Mouse (Mus musculus): ENCODE data around the gene Cd40. TPM values are rescaled to one million over a fixed set of nuclear protein-coding genes. Genes with fewer than 3 reads are reported as not detected.

Cd40 gene
- polyA plus RNA-seq, 1 experiment = 2.0 TPM

- Histone ChIP-seq H3K27ac (ENCODE audit: insufficient read depth, low read length) (no peak overlapping the region), H3K4me1 (ENCODE audit: control insufficient read depth, insufficient read depth, low read length) (no peaks in the 10 kb centered on the region), H3K4me3 (ENCODE audit: insufficient read depth, low read length) (no peak overlapping the region)
- TF ChIP-seq CTCF (IDR thresholded peaks at IDR 0.05; ENCODE audit: borderline replicate concordance, insufficient read depth, low read length) = no peak
- TF ChIP-seq POLR2A (IDR thresholded peaks at IDR 0.05; ENCODE audit: low read depth, low read length) = no peak
These were observed 18.9 kb downstream of the Cd40 start for GRCm38 (mm10) chr2:165074081-165074884.

GRCm38 (mm10) chr2:165074937-165075336 is 19.5 kb downstream of the Cd40 start:
- no peaks in the 10 kb centered on the region for H3K4me1 ChIP-seq (ENCODE audit: control insufficient read depth, insufficient read depth, low read length)
- no peak overlapping the region for H3K4me3 ChIP-seq (ENCODE audit: insufficient read depth, low read length)
- no peak overlapping the region for H3K27ac ChIP-seq (ENCODE audit: insufficient read depth, low read length)
- TF ChIP-seq POLR2A (IDR thresholded peaks at IDR 0.05; ENCODE audit: low read depth, low read length) (no peak), CTCF (IDR thresholded peaks at IDR 0.05; ENCODE audit: borderline replicate concordance, insufficient read depth, low read length) (peak; percentile 98)

GRCm38 (mm10) chr2:165077055-165077454 is 21.6 kb downstream of the Cd40 start:
- no peaks in the 10 kb centered on the region for H3K4me1 ChIP-seq (ENCODE audit: control insufficient read depth, insufficient read depth, low read length)

GRCm38 (mm10) chr2:165078045-165078444 is 22.6 kb downstream of the Cd40 start:
- H3K27ac ChIP-seq (ENCODE audit: insufficient read depth, low read length) = no peak overlapping the region
- H3K4me3 ChIP-seq (ENCODE audit: insufficient read depth, low read length) = no peak overlapping the region
- no peaks in the 10 kb centered on the region for H3K4me1 ChIP-seq (ENCODE audit: control insufficient read depth, insufficient read depth, low read length)
- no peak for TF ChIP-seq CTCF (IDR thresholded peaks at IDR 0.05; ENCODE audit: borderline replicate concordance, insufficient read depth, low read length)
- no peak for TF ChIP-seq POLR2A (IDR thresholded peaks at IDR 0.05; ENCODE audit: low read depth, low read length)

More at GRCm38 (mm10) chr2:165077055-165077454, 21.6 kb downstream of the Cd40 start:
- TF ChIP-seq CTCF (IDR thresholded peaks at IDR 0.05; ENCODE audit: borderline replicate concordance, insufficient read depth, low read length) (no peak), POLR2A (IDR thresholded peaks at IDR 0.05; ENCODE audit: low read depth, low read length) (no peak)
- Histone ChIP-seq H3K27ac (ENCODE audit: insufficient read depth, low read length) (no peak overlapping the region), H3K4me3 (ENCODE audit: insufficient read depth, low read length) (no peak overlapping the region)

- TF ChIP-seq POLR2A (IDR thresholded peaks at IDR 0.05; ENCODE audit: low read depth, low read length) = no peak
- no peak for TF ChIP-seq CTCF (IDR thresholded peaks at IDR 0.05; ENCODE audit: borderline replicate concordance, insufficient read depth, low read length)
- Histone ChIP-seq H3K4me3 (ENCODE audit: insufficient read depth, low read length) (no peak overlapping the region), H3K27ac (ENCODE audit: insufficient read depth, low read length) (no peak overlapping the region), H3K4me1 (ENCODE audit: control insufficient read depth, insufficient read depth, low read length) (no peaks in the 10 kb centered on the region)
These were observed 23.2 kb downstream of the Cd40 start for GRCm38 (mm10) chr2:165078605-165079004.

GRCm38 (mm10) chr2:165080657-165081056 is 25.2 kb downstream of the Cd40 start:
- H3K4me1 ChIP-seq (ENCODE audit: control insufficient read depth, insufficient read depth, low read length) = no peaks in the 10 kb centered on the region
- no peak for TF ChIP-seq POLR2A (IDR thresholded peaks at IDR 0.05; ENCODE audit: low read depth, low read length)
- TF ChIP-seq CTCF (IDR thresholded peaks at IDR 0.05; ENCODE audit: borderline replicate concordance, insufficient read depth, low read length) = no peak
- no peak overlapping the region for H3K27ac ChIP-seq (ENCODE audit: insufficient read depth, low read length)
- no peak overlapping the region for H3K4me3 ChIP-seq (ENCODE audit: insufficient read depth, low read length)

- Histone ChIP-seq H3K4me3 (ENCODE audit: insufficient read depth, low read length) (no peak overlapping the region), H3K27ac (ENCODE audit: insufficient read depth, low read length) (no peak overlapping the region), H3K4me1 (ENCODE audit: control insufficient read depth, insufficient read depth, low read length) (no peaks in the 10 kb centered on the region)
- no peak for TF ChIP-seq CTCF (IDR thresholded peaks at IDR 0.05; ENCODE audit: borderline replicate concordance, insufficient read depth, low read length)
These were observed 25.8 kb downstream of the Cd40 start for GRCm38 (mm10) chr2:165081257-165081656.

GRCm38 (mm10) chr2:165086634-165087033 is 31.2 kb downstream of the Cd40 start:
- Histone ChIP-seq H3K4me3 (ENCODE audit: insufficient read depth, low read length) (no peak overlapping the region), H3K27ac (ENCODE audit: insufficient read depth, low read length) (no peak overlapping the region), H3K4me1 (ENCODE audit: control insufficient read depth, insufficient read depth, low read length) (no peaks in the 10 kb centered on the region)
- no peak for TF ChIP-seq POLR2A (IDR thresholded peaks at IDR 0.05; ENCODE audit: low read depth, low read length)

- no peak for TF ChIP-seq POLR2A (IDR thresholded peaks at IDR 0.05; ENCODE audit: low read depth, low read length)
- TF ChIP-seq CTCF (IDR thresholded peaks at IDR 0.05; ENCODE audit: borderline replicate concordance, insufficient read depth, low read length) = no peak
- Histone ChIP-seq H3K27ac (ENCODE audit: insufficient read depth, low read length) (no peak overlapping the region), H3K4me1 (ENCODE audit: control insufficient read depth, insufficient read depth, low read length) (no peaks in the 10 kb centered on the region), H3K4me3 (ENCODE audit: insufficient read depth, low read length) (no peak overlapping the region)
These were observed 34.0 kb downstream of the Cd40 start for GRCm38 (mm10) chr2:165089470-165089869.

- Histone ChIP-seq H3K27ac (ENCODE audit: insufficient read depth, low read length) (no peak within 1 kb of the TSS), H3K4me1 (ENCODE audit: control insufficient read depth, insufficient read depth, low read length) (no peaks in the 10 kb centered on the region), H3K4me3 (ENCODE audit: insufficient read depth, low read length) (no peak within 1 kb of the TSS)
- no peak for TF ChIP-seq CTCF (IDR thresholded peaks at IDR 0.05; ENCODE audit: borderline replicate concordance, insufficient read depth, low read length)
- no peak for TF ChIP-seq POLR2A (IDR thresholded peaks at IDR 0.05; ENCODE audit: low read depth, low read length)
These were observed 35.2 kb downstream of the Cd40 start, which contains the start of gene 1700025C18Rik for GRCm38 (mm10) chr2:165090650-165091049. Gene 1700025C18Rik, minus strand, starts transcription at chr2:165090750.
